Comparison of ENCODE assay signal across 8 mouse cellular contexts in the genomic region with DNA sequence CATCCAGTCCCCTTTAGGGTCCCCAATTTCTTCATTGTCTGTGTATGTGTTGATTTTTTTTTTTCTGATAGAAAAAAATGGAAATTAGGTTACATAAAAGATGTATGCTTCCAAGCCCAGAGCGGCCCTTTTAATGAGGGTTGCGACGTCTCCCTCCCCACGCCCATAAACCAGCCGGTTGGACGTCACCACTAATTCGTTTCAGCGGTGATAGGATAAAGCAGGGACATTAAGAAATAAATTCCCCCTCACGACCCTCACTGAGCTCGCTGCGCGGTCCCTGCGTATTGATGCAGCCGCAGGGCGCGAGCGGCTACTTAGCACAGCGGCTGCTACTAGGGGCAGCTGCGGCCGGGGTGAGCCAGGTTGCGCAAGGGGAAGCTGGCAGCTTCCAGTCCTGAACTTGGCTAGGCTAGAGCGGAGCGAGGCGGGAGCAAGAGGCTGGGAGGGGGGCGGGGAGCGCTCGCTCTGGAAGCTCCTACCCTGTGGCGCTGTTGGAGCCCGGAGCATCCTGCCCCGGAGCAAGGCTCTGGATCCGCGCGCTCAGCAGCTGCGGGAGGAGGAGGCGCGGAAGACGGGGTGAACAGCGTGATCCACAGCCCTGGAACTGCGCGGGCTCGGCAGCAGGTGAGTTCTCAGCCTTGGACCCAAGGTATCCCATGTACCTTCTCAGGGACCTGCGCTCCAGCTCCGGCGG.
A peak's percentile ranks its signal among the peaks of the same experiment; 100 is the strongest.
DNase-seq lines count a peak whose midpoint lies in the region; ATAC-seq lines count a peak whose summit lies in the region.

No protein-coding gene starts in this region.

- H3K9ac ChIP-seq in intestine, embryonic 15.5 days = no peak overlapping the region
- no peak overlapping the region; the same call in 1 of the 2 replicates for H3K9ac ChIP-seq in limb, embryonic 15.5 days
- peak overlapping the region; percentile 57 for H3K9ac ChIP-seq in neural tube, embryonic 13.5 days

- WGBS in intestine, embryonic 15.5 days = 2% methylated on average over 44 of the region's 44 CpGs
- 1% methylated on average over 44 of the region's 44 CpGs for WGBS in limb, embryonic 15.5 days
- WGBS in neural tube, embryonic 13.5 days = under 1% methylated on average over 44 of the region's 44 CpGs

- H3K36me3 ChIP-seq in intestine, embryonic 15.5 days = no peaks in the 10 kb centered on the region
- H3K36me3 ChIP-seq in limb, embryonic 15.5 days = no peaks in the 10 kb centered on the region
- no peaks in the 10 kb centered on the region for H3K36me3 ChIP-seq in neural tube, embryonic 13.5 days

- H3K4me2 ChIP-seq in intestine, embryonic 15.5 days (replicated peaks) = peak overlapping the region; percentile 36
- peak overlapping the region; percentile 30; the same call in 1 of the 2 replicates for H3K4me2 ChIP-seq in limb, embryonic 15.5 days
- peak overlapping the region; percentile 66 for H3K4me2 ChIP-seq in neural tube, embryonic 13.5 days

- DNase-seq in adrenal gland, postnatal 14 days = peak; percentile 52
- DNase-seq in adrenal gland, postnatal 4 days (ENCODE audit: low spot score in 2 of 2) = no peak
- DNase-seq in cerebellum, adult 9-11 months = peak; percentile 85
- DNase-seq in gastrocnemius, adult 18-20 months (ENCODE audit: low spot score) = peak; percentile 73
- DNase-seq in T-cell, adult 2 months (ENCODE audit: low spot score) = no peak

- H3K4me1 ChIP-seq in intestine, embryonic 15.5 days (replicated peaks) = peaks cover 9% of the 10 kb centered on the region
- H3K4me1 ChIP-seq in limb, embryonic 15.5 days = peaks cover 17% of the 10 kb centered on the region
- peaks cover 46% of the 10 kb centered on the region for H3K4me1 ChIP-seq in neural tube, embryonic 13.5 days (replicated peaks)

- H3K27me3 ChIP-seq in intestine, embryonic 15.5 days (replicated peaks) = peaks cover 62% of the 10 kb centered on the region
- H3K27me3 ChIP-seq in limb, embryonic 15.5 days = peaks cover 68% of the 10 kb centered on the region
- H3K27me3 ChIP-seq in neural tube, embryonic 13.5 days = peaks cover 84% of the 10 kb centered on the region

- no peaks in the 10 kb centered on the region for H3K9me3 ChIP-seq in intestine, embryonic 15.5 days
- H3K9me3 ChIP-seq in limb, embryonic 15.5 days = no peaks in the 10 kb centered on the region
- H3K9me3 ChIP-seq in neural tube, embryonic 13.5 days = no peaks in the 10 kb centered on the region

- peak overlapping the region; percentile 12; the same call in 1 of the 2 replicates for H3K4me3 ChIP-seq in intestine, embryonic 15.5 days (replicated peaks)
- peak overlapping the region; percentile 12 for H3K4me3 ChIP-seq in limb, embryonic 15.5 days
- H3K4me3 ChIP-seq in neural tube, embryonic 13.5 days = peak overlapping the region; percentile 37

- H3K27ac ChIP-seq in intestine, embryonic 15.5 days = no peak overlapping the region
- H3K27ac ChIP-seq in limb, embryonic 15.5 days = no peak overlapping the region
- peak overlapping the region; percentile 4; the same call in 1 of the 2 replicates for H3K27ac ChIP-seq in neural tube, embryonic 13.5 days (replicated peaks)

- no peak for ATAC-seq in intestine, embryonic 15.5 days
- no peak for ATAC-seq in limb, embryonic 15.5 days (ENCODE audit: insufficient number of reproducible peaks, low FRiP score, low TSS enrichment, low read depth)
- peak; percentile 61 for ATAC-seq in neural tube, embryonic 13.5 days (ENCODE audit: low read depth)

Comparison
In these comparisons a context has a peak if more than half of its experiments do, and no peak if none do; other contexts are left out.
1. DNase-seq: peak in adrenal gland, postnatal 14 days (single experiment), cerebellum, adult 9-11 months (single experiment) and gastrocnemius, adult 18-20 months (single experiment); none in adrenal gland, postnatal 4 days (0 of 2) and T-cell, adult 2 months (single experiment).
2. Peak in every context shown above with its lines, with median percentiles within 50 percentile points of each other: H3K4me2 ChIP-seq and H3K4me3 ChIP-seq.